11 mouse cellular contexts compared by ENCODE assay signal in genomic region chr2:180731984-180732383, GRCm38 (mm10). TPM values are rescaled to one million over a fixed set of nuclear protein-coding genes. Genes with fewer than 3 reads are reported as not detected.
DNase-seq lines count a peak whose midpoint lies in the region; ATAC-seq lines count a peak whose summit lies in the region.
"Had no signal": no experiment of that assay in that cellular context is flagged by ENCODE, and none has a peak within 500 bp of the region (broad histone marks: within the 10 kb centered on the region; RNA-seq: fewer than 3 reads in every experiment).

No protein-coding gene starts in this region.

- peak; percentile 24 for DNase-seq in 3134 (ENCODE audit: extremely low read depth, insufficient read length, low spot score)
- peak; percentile 50 for DNase-seq in CD4-positive, CD25-positive, alpha-beta regulatory T cell, adult 2 months (ENCODE audit: low read depth, low spot score)
- no peak for DNase-seq in left cerebral cortex, postnatal 36 days (ENCODE audit: low spot score in 2 of 2)
- DNase-seq in layer of hippocampus, adult 8-10 months (ENCODE audit: low spot score in 2 of 2) = no peak
- no peak for DNase-seq in spleen, adult 12 weeks (ENCODE audit: low spot score)
- DNase-seq: adrenal gland, adult 2 months; gastrocnemius, adult 2 months; kidney, adult 9 months; thymus, postnatal 4 days had no signal

- ATAC-seq in common myeloid progenitor, adult 5-6 weeks (replicated peaks; ENCODE audit: low read depth, poor library complexity, severe bottlenecking) = peak; percentile 57
- peak; percentile 57 for ATAC-seq in megakaryocyte progenitor cell, adult 5-6 weeks (replicated peaks; ENCODE audit: poor library complexity)

- intact Hi-C loops in left cerebral cortex, postnatal 36 days (cut with DNase I) = no loop called here

RNA-seq across cellular contexts. Expression of gene Slc17a9, which starts 6.9 kb away (rescaled TPM):
- 6.5 and 6.8 TPM in 2 replicates for total RNA-seq in common myeloid progenitor, adult 5-6 weeks (2017)
- 16.6 and 17.4 TPM in 2 replicates for total RNA-seq in megakaryocyte progenitor cell, adult 5-6 weeks (2015)
- total RNA-seq in megakaryocyte progenitor cell, adult 5-6 weeks (2017) = 8.0 and 8.4 TPM in 2 replicates
- total RNA-seq in left cerebral cortex, postnatal 36 days (2021) = under 1 TPM; 0.27 to 0.39 TPM
- total RNA-seq in layer of hippocampus, adult 8-10 months (2022) = 1 to 10 TPM in 1 of 4 experiments, under 1 TPM in 3; 0.29 to 1.0 (median 0.71) TPM

RNA-seq across cellular contexts. Expression of gene Gid8, which starts 22.1 kb away (rescaled TPM):
- 78.3 and 83.0 TPM in 2 replicates for total RNA-seq in common myeloid progenitor, adult 5-6 weeks (2017)
- total RNA-seq in megakaryocyte progenitor cell, adult 5-6 weeks (2015) = 59.6 and 70.9 TPM in 2 replicates
- total RNA-seq in megakaryocyte progenitor cell, adult 5-6 weeks (2017) = 55.9 and 73.9 TPM in 2 replicates
- 10 to 100 TPM; 63.1 to 63.3 TPM for total RNA-seq in left cerebral cortex, postnatal 36 days (2021)
- total RNA-seq in layer of hippocampus, adult 8-10 months (2022) = 10 to 100 TPM; 57.7 to 66.1 (median 60.0) TPM

RNA-seq across cellular contexts. Expression of gene Dido1, which starts 22.2 kb away (rescaled TPM):
- 64.8 and 81.1 TPM in 2 replicates for total RNA-seq in common myeloid progenitor, adult 5-6 weeks (2017)
- 33.0 and 37.4 TPM in 2 replicates for total RNA-seq in megakaryocyte progenitor cell, adult 5-6 weeks (2015)
- 42.9 and 56.0 TPM in 2 replicates for total RNA-seq in megakaryocyte progenitor cell, adult 5-6 weeks (2017)
- 10 to 100 TPM; 51.2 to 62.8 TPM for total RNA-seq in left cerebral cortex, postnatal 36 days (2021)
- 10 to 100 TPM; 55.2 to 63.2 (median 60.2) TPM for total RNA-seq in layer of hippocampus, adult 8-10 months (2022)

RNA-seq across cellular contexts. Expression of gene Bhlhe23, which starts 44.7 kb away (rescaled TPM):
- total RNA-seq in common myeloid progenitor, adult 5-6 weeks (2017) = not detected in 2 replicates
- not detected in 2 replicates for total RNA-seq in megakaryocyte progenitor cell, adult 5-6 weeks (2015)
- not detected in 2 replicates for total RNA-seq in megakaryocyte progenitor cell, adult 5-6 weeks (2017)
- under 1 TPM in 1 of 2 experiments, not detected in 1; 0.17 TPM for total RNA-seq in left cerebral cortex, postnatal 36 days (2021)
- not detected for total RNA-seq in layer of hippocampus, adult 8-10 months (2022)
- total RNA-seq: adrenal gland, adult 2 months; gastrocnemius, adult 2 months had no signal

Comparison
In these comparisons a context has a peak if more than half of its experiments do, and no peak if none do; other contexts are left out.
1. DNase-seq: peak in 3134 (single experiment) and CD4-positive, CD25-positive, alpha-beta regulatory T cell, adult 2 months (single experiment); none in left cerebral cortex, postnatal 36 days (0 of 2), layer of hippocampus, adult 8-10 months (0 of 2) and spleen, adult 12 weeks (single experiment).